Mouse (Mus musculus): Measurements from ENCODE around the gene Usp33. TPM values are rescaled to one million over a fixed set of nuclear protein-coding genes. Genes with fewer than 3 reads are reported as not detected.

Gene Usp33
- total RNA-seq, 2 experiments from 2014 or later, result 55.0 to 182 TPM

DNA sequence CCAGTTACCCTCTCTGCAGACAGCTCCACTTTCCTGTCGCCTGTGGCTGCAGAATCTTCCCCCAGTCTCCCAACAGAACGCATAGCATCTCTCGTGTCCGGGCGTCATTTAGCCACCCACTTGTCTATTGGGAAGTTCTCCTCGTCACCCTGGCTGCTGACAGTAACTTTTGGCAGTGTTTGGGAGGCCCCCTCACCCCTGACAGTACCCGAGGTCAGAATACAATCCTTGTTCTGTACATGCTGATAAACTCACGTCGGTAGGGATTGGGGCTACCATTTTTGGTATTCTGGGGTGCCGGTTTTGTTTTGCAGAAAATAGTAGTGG, 50.7 kb downstream of the Usp33 start:
- ATAC-seq (replicated peaks; ENCODE audit: low FRiP score, poor library complexity, severe bottlenecking), result no peak

DNA sequence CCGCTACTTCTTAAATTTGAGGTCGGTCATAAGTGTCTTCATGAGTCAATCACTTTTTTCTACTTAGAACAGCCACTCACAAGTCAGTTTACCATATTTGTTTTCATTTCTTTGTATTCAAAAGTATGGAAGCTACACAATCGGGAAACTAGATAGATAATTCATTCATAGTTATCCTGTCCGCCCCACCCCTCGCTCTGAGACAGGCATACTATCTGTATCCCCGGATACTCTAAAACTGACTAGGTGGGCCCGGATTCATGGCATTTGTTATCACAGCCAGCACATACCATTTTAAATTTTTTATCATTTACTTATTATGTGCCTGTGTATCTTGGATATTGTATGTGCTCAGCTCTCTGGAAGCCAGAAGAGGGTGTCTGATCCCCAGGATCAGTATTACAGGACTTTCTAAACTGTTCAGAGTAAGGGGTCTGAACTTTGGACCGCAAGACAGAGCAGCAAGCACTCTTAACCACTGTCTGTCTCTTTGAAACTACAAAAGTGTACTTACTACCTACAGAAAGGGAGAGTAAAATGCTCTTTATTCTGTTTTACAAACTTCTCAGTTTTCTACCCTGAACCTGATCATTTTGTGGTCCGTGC, 51.2 kb downstream of the Usp33 start:
- ATAC-seq (replicated peaks; ENCODE audit: low FRiP score, poor library complexity, severe bottlenecking), result no peak

DNA sequence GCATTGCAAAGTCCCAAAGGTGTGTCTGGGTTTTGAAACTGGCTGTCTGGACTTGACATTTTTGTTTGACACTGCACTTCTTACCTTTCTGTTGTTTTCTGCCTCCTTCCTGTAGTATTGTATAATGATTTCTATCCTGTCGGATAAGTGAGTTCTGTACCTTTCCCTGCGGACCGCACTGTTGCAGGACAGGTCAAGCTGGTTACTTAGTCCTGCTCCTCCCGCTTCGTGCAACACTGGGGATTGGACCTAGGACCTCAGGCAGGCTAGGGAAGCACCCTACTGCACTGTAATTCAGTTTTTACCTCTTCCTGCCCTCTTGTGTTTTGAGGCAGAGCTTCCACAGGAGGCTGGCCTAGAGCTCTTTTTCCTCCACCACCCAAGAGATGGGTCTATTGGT, 54.2 kb downstream of the Usp33 start:
- ATAC-seq (replicated peaks; ENCODE audit: low FRiP score, poor library complexity, severe bottlenecking), result no peak

DNA sequence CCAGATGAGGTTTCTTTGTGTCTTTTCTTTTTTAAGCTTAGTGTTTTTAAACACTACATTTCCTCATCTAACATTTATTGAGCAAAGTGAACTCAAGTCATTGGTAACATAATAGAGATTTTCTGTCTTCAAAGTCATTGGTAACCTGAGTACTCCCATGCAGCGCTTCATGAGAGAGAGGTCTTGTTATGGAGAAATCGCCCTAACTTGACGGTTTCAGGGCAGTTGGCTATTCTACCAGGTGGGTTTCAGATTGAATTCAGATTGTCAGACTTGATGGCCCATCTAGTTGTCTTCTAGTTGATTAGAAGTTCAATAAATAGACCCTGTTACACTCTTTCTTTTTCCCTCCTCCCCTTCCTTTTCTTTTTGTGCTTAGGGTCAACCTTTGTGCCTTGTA, 54.6 kb downstream of the Usp33 start:
- no peak for ATAC-seq (replicated peaks; ENCODE audit: low FRiP score, poor library complexity, severe bottlenecking)

GRCm38 (mm10) chr3:152401964-152402670, 55.8 kb downstream of the Usp33 start:
- ATAC-seq (replicated peaks; ENCODE audit: low FRiP score, poor library complexity, severe bottlenecking), result no peak

DNA sequence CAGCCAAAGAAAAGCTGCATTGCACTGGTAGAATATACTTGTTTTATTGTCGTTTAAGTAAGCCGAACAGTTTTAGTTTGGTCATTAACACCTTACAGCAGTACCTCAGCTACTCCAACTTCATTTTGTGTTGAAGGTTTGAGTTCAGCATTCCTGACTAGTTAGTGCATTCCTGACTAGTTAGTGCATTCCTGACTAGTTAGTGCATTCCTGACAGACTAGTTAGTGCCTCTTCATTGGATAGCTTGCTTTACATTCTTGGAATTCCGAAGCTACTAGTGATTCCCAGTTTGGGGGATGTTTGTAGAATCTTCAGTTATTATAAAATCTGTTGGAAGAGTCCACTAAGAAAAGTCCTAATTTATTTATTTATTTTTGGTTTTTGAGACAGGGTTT, 56.4 kb downstream of the Usp33 start:
- no peak for ATAC-seq (replicated peaks; ENCODE audit: low FRiP score, poor library complexity, severe bottlenecking)

- ATAC-seq (replicated peaks; ENCODE audit: low FRiP score, poor library complexity, severe bottlenecking), result no peak
Observed at GRCm38 (mm10) chr3:152403827-152404226, 57.5 kb downstream of the Usp33 start.

GRCm38 (mm10) chr3:152405420-152405819, 59.1 kb downstream of the Usp33 start:
- no peak for ATAC-seq (replicated peaks; ENCODE audit: low FRiP score, poor library complexity, severe bottlenecking)

GRCm38 (mm10) chr3:152405978-152406640, 59.8 kb downstream of the Usp33 start:
- ATAC-seq (replicated peaks; ENCODE audit: low FRiP score, poor library complexity, severe bottlenecking), result no peak

DNA sequence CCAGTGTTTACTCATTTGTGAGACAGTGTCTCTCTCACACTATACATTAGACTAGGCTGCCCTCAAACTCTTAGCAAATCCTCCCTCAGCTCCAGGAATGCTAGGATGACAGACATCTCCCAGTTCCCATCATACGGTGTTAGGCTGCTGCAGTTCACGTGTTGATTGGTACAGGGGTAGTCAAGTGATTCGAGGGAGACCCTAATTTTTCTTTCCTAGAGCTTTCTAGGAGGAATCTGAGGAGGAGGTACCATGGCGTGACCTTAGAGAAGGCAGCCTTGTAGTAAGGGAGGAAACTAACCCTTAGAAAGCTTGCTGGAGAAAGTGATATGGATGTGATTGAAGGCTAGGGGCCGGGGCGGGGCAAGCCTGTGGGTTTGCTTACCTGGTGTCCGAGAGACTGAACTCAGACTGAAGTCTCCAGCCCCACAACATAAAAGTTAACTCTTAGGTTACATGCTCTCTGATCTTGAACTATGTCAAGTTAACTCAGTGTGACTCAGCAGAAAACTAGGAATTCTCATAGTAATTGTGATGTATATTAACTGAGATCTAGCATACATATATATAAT, 64.8 kb downstream of the Usp33 start:
- ATAC-seq (replicated peaks; ENCODE audit: low FRiP score, poor library complexity, severe bottlenecking), result no peak

DNA sequence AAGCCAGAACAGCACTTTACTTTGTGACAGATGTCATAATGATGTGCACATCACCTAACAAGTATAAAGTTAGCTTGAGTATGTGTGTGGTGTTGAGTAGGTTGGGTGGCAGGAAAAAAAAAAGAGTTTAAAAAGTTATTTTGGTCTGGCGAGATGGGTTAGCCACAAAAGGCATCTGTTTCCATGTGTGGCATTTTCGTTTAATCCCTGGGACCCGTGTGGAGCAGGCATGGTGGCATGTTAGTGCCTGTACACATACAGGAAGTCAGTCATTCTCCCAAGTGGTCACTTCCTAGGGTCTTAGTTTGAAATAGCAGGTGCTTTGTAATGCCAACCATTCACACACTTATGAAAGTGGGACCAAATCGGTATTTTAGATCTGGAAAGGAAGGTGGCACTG, 66.1 kb downstream of the Usp33 start:
- ATAC-seq (replicated peaks; ENCODE audit: low FRiP score, poor library complexity, severe bottlenecking), result 0 out of 2 replicates have a peak, but pooled peaks have one; percentile 11

- no peak for ATAC-seq (replicated peaks; ENCODE audit: low FRiP score, poor library complexity, severe bottlenecking)
Observed at GRCm38 (mm10) chr3:152428925-152429324, 82.6 kb downstream of the Usp33 start.

DNA sequence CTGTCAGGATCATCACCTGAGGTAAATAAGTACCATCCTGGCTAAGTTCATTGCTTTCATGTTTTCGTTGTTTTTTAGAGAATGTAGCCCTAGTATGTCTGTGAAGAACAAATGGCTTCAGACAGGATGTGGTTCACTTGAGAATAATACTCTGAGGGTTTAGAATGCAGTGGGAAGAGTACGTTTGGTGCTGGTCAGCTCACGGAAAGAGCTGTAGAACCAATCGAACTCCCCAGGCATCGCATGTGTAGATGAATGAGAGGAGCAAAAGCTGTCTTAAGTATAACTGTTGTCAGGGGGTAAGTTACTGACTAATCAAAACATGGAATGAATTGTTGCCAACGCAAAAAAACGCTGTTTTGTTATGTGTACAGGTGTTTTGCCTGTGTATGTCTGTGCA, 86.4 kb downstream of the Usp33 start:
- no peak for ATAC-seq (replicated peaks; ENCODE audit: low FRiP score, poor library complexity, severe bottlenecking)

DNA sequence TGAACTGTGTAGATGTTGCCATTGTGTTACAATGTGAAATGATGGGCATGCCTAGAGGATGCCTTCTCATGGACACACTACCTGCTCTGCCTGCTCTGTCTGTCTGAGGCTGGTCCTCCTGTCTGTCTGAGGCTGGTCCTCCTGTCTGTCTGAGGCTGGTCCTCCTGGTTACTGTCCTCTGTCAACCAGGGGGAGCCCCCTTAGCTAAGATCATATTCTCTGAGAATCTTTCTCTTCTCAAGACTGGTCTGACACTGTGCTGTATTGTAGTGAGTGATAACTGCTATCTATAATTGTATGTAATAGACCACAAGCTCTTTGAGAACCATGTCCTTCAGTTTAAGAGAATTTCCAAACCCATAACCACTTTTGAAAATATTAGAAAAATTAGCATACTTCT, 89.3 kb downstream of the Usp33 start:
- ATAC-seq (replicated peaks; ENCODE audit: low FRiP score, poor library complexity, severe bottlenecking), result no peak

- ATAC-seq (replicated peaks; ENCODE audit: low FRiP score, poor library complexity, severe bottlenecking), result no peak
Observed at GRCm38 (mm10) chr3:152438068-152438467, 91.8 kb downstream of the Usp33 start.

DNA sequence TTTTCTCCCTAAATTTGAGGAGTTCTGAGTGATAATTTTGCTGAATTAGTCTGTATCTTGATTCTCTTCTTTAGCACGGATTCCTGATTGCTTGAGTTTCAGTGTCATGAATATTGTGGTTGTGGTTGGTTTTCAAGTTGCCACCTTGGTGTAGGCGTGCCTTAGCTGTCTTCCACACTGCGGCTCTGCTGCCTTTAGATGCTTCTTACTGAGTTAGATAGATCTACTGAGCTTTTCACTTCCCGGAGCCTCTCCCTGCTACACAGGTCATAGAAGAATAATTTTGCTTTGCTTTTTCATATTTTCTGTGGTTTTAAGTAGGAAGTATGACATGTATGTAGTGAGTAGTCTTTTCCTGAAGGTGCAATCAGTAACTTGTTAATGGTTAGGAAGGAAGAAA, 96.5 kb downstream of the Usp33 start:
- no peak for ATAC-seq (replicated peaks; ENCODE audit: low FRiP score, poor library complexity, severe bottlenecking)

Other genes starting within 250 kb of the Usp33 start
- not detected in 2 replicates for gene Gipc2, start 180.2 kb upstream of the Usp33 start, total RNA-seq (2015; ENCODE audit: low replicate concordance)
- gene Gipc2, start 180.2 kb upstream of the Usp33 start, total RNA-seq (2017; ENCODE audit: low replicate concordance), result 2.4 and 4.7 TPM in 2 replicates
- gene Dnajb4, start 136.2 kb upstream of the Usp33 start, total RNA-seq (2015; ENCODE audit: low replicate concordance), result 166 and 217 TPM in 2 replicates
- gene Dnajb4, start 136.2 kb upstream of the Usp33 start, total RNA-seq (2017; ENCODE audit: low replicate concordance), result 316 and 353 TPM in 2 replicates
- gene Fubp1, start 136.1 kb upstream of the Usp33 start, total RNA-seq (2015; ENCODE audit: low replicate concordance), result 48.9 and 97.6 TPM in 2 replicates
- 108 and 142 TPM in 2 replicates for gene Fubp1, start 136.1 kb upstream of the Usp33 start, total RNA-seq (2017; ENCODE audit: low replicate concordance)
- not detected in 2 replicates for gene Nexn, start 80.1 kb upstream of the Usp33 start, total RNA-seq (2015; ENCODE audit: low replicate concordance)
- gene Nexn, start 80.1 kb upstream of the Usp33 start, total RNA-seq (2017; ENCODE audit: low replicate concordance), result not detected in 2 replicates
- gene Miga1, start 6.1 kb upstream of the Usp33 start, total RNA-seq (2015; ENCODE audit: low replicate concordance), result 3.3 and 5.0 TPM in 2 replicates
- 2.1 and 6.3 TPM in 2 replicates for gene Miga1, start 6.1 kb upstream of the Usp33 start, total RNA-seq (2017; ENCODE audit: low replicate concordance)
- 12.1 and 16.9 TPM in 2 replicates for gene Zzz3, start 49.0 kb downstream of the Usp33 start, total RNA-seq (2015; ENCODE audit: low replicate concordance)
- gene Zzz3, start 49.0 kb downstream of the Usp33 start, total RNA-seq (2017; ENCODE audit: low replicate concordance), result 15.5 and 16.9 TPM in 2 replicates

Data from erythroblast, adult 5-6 weeks (primary cell).